Mouse (Mus musculus) kidney, adult 10 weeks (tissue): ENCODE results near the gene Cacna1a. TPM values are rescaled to one million over a fixed set of nuclear protein-coding genes. Genes with fewer than 3 reads are reported as not detected.

Experiments
- polyA plus RNA-seq: library from polyadenylated mRNA; stranded (reverse); fragments of 350-450 nt; fragmentation: Illumina TruSeq; extraction: RNeasy Lipid Tissue Mini Kit (QIAGEN cat#74804); gene quantifications from one replicate; pipeline ENCODE4 v1.2.3, GENCODE M21; 2014; ENCODE audit warnings: low read depth, low replicate concordance

The Cacna1a gene
- polyA plus RNA-seq: 0.24 TPM

DNA sequence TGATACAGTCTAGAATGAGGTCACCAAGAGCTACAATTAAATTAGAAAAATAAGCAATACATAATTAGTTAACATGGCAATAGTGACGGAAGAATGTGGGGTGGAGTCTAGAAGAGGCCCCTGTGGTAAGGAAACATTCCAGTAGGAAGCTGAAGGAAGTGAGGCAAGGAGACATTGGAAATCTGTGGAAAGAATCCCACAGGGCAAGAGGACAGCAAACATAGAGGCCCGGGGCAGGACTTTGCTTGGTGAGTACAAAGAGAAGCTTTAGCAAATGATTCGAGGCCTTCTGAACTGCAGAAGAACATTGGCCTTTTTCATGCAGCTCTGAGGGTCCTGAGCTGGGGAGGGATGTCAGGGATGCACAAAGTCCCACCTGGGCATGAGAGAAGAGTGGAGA is at the start of gene Cacna1a:
Gene Cacna1a, plus strand, starts transcription at position 166 of the 400 bp plus-strand sequence.

DNA sequence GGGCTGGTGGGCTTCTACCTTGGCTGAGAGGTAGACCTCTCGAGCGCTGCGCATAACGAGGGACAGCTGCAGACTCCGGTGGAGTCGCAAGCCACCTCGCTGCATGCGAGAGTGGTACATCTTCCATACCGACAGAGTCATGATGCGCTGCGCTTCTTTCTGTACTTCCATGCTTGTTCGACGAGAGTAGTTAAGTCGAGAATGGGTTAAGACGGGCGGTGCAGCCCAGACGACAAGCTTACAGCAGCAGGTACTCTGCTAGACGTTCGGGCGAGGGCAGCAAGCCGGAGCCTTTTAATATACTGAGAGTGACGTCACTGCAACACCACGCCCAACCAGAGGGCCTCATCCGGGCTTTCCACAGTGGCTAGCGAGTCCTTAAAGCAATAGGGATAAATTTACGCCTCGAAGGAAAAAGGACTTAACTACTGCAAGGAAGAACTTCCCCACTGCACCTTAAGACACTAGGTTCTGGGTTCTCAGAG is 274.4 kb downstream of the Cacna1a start, which contains the start of gene Ier2:
Gene Ier2, minus strand, starts transcription at position 272 of the 485 bp plus-strand sequence.

DNA sequence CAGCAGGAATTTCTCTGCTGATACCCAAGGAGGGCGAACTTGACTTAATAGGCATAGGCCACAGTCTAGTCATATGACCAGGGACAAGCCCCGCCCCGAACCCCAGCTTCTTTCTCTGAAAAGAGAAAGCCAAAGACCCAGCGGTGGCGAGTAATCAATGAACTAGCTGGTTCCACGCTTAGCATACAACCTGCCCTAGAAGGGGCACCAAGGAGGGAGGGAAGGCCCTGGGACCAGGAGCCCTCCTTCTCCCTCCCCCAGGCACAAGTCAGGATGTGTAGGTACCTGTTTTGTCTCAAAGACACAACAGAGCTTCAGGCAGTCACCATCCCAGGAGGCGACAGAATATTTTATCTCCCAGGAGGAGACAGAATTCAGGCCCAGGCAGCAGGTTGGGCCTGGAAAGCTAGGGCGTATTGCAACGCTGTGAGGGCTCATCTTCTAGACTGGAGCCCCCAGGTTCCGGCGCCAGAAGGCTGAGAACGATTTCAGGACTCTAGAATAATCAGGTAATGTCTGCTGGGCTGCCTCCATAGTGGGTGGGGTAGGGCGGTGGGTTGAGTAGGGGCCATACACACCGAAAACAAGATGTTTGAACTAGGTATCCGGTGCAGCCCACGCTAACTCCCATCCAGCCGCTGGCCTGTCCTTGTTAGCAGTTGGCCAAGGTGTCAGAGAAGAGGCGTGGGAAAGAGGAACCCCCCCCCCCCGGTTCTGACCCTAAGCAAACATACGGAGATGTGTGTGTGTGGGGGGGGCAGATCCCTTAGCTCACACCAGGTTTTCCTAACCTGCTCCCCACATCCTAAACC is 298.2 kb downstream of the Cacna1a start, which contains the start of gene Trmt1:
Gene Trmt1, plus strand, starts transcription at position 117 of the 812 bp plus-strand sequence.

GRCm38 (mm10) chr8:84687705-84688100 is 299.5 kb downstream of the Cacna1a start, which contains the start of gene Nacc1:
Nacc1 (minus strand) TSS chr8:84687862.

Other genes starting within 250 kb of the Cacna1a start
- 0.24 TPM for gene Cc2d1a, start 240.5 kb upstream of the Cacna1a start, polyA plus RNA-seq
- not detected for gene 4930432K21Rik, start 240.4 kb upstream of the Cacna1a start, polyA plus RNA-seq
- gene Nanos3, start 203.2 kb upstream of the Cacna1a start, polyA plus RNA-seq: not detected
- gene Zswim4, start 151.4 kb upstream of the Cacna1a start, polyA plus RNA-seq: not detected
- gene D8Ertd738e, start 138.7 kb upstream of the Cacna1a start, polyA plus RNA-seq: 2.1 TPM
- gene Mri1, start 131.1 kb upstream of the Cacna1a start, polyA plus RNA-seq: 1.8 TPM
- gene Ccdc130, start 118.1 kb upstream of the Cacna1a start, polyA plus RNA-seq: 0.32 TPM